Mouse (Mus musculus) cerebellum, adult (tissue): ENCODE measurements around the gene 4933428M09Rik.
A peak's percentile ranks its signal among the peaks of the same experiment; 100 is the strongest.
"Not testable (repeated sequence)": the region's sequence is repeated elsewhere in the genome, so short reads cannot be mapped to it uniquely, and the experiment has no call there.

Experiments used
- ATAC-seq: cut with Nextera tagmentation; 2 replicates; pipeline ENCODE4 v1.9.2; 2017; ENCODE audit warnings: mild to moderate bottlenecking, moderate library complexity, mixed read lengths; ENCODE audit not compliant: insufficient number of reproducible peaks, low FRiP score, low TSS enrichment

Gene 4933428M09Rik

DNA sequence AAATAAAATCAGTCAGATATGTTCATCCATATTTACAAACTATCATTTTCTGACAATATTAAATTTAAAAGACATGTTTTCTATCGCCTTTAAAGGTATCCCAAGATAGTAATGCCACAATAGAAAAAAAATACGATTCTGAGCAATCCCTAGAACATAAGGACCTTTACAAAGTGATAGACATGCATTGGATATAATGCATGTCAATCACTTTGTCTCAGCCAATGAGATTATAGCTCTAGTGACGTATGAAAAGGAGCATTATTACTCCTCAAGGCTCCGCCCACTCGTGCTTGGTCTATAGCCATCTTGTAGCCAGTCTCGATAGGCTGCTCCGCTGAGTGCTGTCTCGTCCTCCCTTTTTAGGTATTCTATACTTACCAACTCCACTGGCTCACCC is at the start of gene 4933428M09Rik:
Gene 4933428M09Rik (plus strand): TSS at position 301 of the 400 bp plus-strand sequence.
- no peak for ATAC-seq

DNA sequence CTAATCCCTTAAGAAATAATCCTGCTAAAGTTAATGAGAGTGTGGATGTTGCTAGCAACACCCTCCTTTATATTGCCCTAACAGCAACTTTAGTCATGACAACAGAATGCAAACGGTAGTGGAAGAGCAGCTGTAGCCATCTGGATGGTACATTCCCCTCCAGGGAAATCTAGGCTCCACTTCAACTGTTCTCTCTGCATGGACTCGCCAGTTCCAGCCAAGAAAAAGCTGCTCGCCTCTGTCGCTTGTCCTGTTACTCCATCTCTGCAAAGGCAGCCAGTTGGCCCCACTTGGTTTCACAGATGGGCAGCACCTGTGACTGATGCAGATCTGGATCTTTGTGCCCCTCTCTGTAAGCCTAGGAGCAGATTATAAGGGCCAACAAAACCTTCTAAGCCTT is 45.0 kb upstream of the 4933428M09Rik start:
- ATAC-seq: no peak

GRCm38 (mm10) chrX:139191506-139191905 is 12.5 kb downstream of the 4933428M09Rik start:
- not testable (repeated sequence) for ATAC-seq

GRCm38 (mm10) chrX:139194572-139195279 is 15.7 kb downstream of the 4933428M09Rik start:
- ATAC-seq: no peak

DNA sequence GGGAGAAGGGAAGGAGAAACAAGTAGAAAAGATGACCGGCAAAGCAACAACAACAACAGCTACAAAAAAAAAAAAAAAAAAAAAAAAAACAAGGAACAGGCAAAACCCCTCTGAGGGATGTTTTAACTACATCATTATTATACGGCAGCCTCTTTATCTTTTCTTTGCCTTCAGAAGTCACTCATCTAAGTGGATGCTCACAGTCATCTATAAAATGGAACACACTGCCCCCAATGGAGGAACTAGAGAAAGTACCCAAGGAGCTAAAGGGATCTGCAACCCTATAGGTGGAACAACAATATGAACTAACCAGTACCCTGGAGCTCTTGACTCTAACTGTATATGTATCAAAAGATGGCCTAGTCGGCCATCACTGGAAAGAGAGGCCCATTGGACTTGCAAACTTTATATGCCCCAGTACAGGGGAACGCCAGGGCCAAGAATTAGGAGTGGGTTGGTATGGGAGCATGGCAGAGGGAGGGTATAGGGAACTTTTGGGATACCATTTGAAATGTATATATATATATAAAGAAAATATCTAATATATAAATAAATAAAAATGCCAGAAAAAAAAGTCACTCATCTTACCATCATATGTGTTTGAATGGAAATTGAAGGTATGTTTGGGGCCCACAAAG is 30.3 kb downstream of the 4933428M09Rik start:
- not testable (repeated sequence) for ATAC-seq

- ATAC-seq: peak; percentile 70; the same call in 1 of the 2 replicates
Measured at GRCm38 (mm10) chrX:139209829-139210225, 30.8 kb downstream of the 4933428M09Rik start, which contains the start of gene Mum1l1. TSS of gene Mum1l1 (plus strand) at chrX:139210042.

GRCm38 (mm10) chrX:139214765-139215164 is 35.7 kb downstream of the 4933428M09Rik start:
- no peak for ATAC-seq

- ATAC-seq: no peak
Measured at GRCm38 (mm10) chrX:139216409-139216808, 37.4 kb downstream of the 4933428M09Rik start.

DNA sequence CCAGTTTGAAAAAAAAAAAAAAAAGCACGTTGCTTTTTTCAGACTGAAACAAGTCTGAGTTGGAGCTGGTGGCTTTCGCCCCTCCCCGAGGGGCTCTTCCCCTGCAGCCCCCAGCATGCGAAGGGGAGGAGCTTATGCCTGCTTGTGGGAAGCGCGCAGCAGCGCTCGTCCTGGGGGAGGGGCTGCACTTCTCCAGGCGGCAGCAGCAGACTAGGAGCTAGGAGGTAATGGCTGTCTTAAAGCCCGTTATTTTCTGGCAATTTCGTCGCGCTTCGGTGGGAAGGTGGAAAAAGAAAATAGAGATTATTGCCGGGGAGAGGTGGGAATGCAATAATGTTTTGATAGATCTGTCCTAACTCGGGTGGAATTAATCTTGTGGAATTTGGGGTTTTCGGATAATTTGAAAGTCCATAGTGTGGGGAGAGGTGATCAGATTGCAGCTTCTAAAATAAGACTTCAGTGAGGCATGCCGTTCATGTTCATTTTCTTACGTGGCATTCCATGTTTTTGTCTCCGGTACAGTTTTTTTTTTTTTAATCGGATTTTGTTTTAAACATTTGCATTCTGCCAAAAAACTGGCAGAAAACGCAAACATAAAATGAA is 38.1 kb downstream of the 4933428M09Rik start:
- ATAC-seq: peak; percentile 75; the same call in 1 of the 2 replicates

DNA sequence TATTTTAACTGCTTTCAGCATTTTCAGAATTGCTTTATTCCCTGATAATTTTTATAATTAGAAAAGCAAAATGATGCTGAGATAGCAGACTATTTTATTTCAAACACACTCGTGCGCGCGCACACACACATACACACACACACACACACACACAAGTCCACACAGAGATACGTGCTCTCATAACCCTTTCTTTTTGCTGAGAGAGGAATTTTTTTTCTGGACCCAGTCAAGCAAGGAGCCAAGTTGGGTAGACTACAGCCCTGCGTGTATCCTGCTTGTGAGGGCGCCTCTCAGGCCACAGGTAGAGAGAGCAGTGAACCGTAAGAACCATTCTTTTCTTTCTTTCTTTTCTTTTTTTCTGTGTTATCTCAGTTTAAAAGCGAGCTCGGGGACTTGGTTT is 38.7 kb downstream of the 4933428M09Rik start:
- ATAC-seq: no peak

DNA sequence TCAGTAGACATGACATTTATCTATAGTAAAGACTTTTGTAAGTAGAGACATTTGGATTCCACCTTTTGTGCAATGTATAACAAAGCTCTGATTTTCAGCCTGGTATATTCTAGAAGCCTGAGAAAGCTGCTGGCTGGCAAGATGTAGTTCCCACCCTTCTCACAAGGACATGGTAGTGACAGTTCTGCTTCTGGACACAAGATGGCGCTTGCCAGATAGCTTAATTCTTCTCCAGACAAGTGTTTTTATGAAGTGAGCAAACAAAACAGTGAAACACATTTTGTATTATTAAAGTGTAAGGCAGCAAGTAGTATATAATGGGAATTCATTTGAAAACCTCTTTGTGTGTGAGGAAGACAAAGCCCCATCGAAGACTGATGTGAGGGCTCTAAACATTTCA is 40.0 kb downstream of the 4933428M09Rik start:
- no peak for ATAC-seq

- no peak for ATAC-seq
Measured at GRCm38 (mm10) chrX:139220830-139221229, 41.8 kb downstream of the 4933428M09Rik start.

GRCm38 (mm10) chrX:139221893-139222292 is 42.9 kb downstream of the 4933428M09Rik start:
- ATAC-seq: no peak
